Mouse (Mus musculus) embryonic facial prominence, embryonic 14.5 days (tissue): ENCODE measurements around the gene Mfrp. TPM values are rescaled to one million over a fixed set of nuclear protein-coding genes. Genes with fewer than 3 reads are reported as not detected.
A peak's percentile ranks its signal among the peaks of the same experiment; 100 is the strongest.

Source experiments
- ATAC-seq: fragments of 200-750 bp; cut with Nextera tagmentation; 2 replicates; pipeline ENCODE4 v1.8.0; 2017; ENCODE audit warnings: low read depth, moderate number of reproducible peaks, moderate TSS enrichment
- DNase-seq: peaks from one replicate; pipeline ENCODE4 v3.0.0-alpha.2; 2015; ENCODE audit warnings: low spot score
- H3K27ac ChIP-seq: fragments of 300-500 bp; sonication (generic); replicated peaks from 2 replicates; pipeline ENCODE4 v1.5.1; 2014; ENCODE audit warnings: low read depth, mild to moderate bottlenecking, low read length, moderate library complexity
- H3K27me3 ChIP-seq: fragments of 300-500 bp; sonication (generic); replicated peaks from 2 replicates; pipeline ENCODE4 v1.6.1; 2014; ENCODE audit warnings: low read length; ENCODE audit not compliant: control insufficient read depth, insufficient read depth
- H3K36me3 ChIP-seq: fragments of 300-500 bp; sonication (generic); 2 replicates; pipeline ENCODE4 v1.6.1; 2014; ENCODE audit warnings: low read length, mixed read lengths; ENCODE audit not compliant: control insufficient read depth, insufficient read depth
- H3K4me1 ChIP-seq: fragments of 300-500 bp; sonication (generic); 2 replicates; pipeline ENCODE4 v1.6.1; 2014; ENCODE audit warnings: antibody characterized with exemption, low read length; ENCODE audit not compliant: control insufficient read depth, insufficient read depth
- H3K4me2 ChIP-seq: fragments of 300-500 bp; sonication (generic); 2 replicates; pipeline ENCODE4 v1.6.1; 2014; ENCODE audit warnings: low read depth, mild to moderate bottlenecking, low read length, moderate library complexity, mixed read lengths
- H3K4me3 ChIP-seq: fragments of 300-500 bp; sonication (generic); 2 replicates; pipeline ENCODE4 v1.5.1; 2014; ENCODE audit warnings: low read depth, mild to moderate bottlenecking, low read length
- H3K9ac ChIP-seq: fragments of 300-500 bp; sonication (generic); 2 replicates; pipeline ENCODE4 v1.6.1; 2014; ENCODE audit warnings: low read depth, mild to moderate bottlenecking, low read length, moderate library complexity, mixed read lengths
- H3K9me3 ChIP-seq: fragments of 300-500 bp; sonication (generic); 2 replicates; pipeline ENCODE4 v1.6.1; 2016; ENCODE audit warnings: low read length; ENCODE audit not compliant: control insufficient read depth
- WGBS: fragments of 180-500 bp; shearing (Covaris S2); extraction: QIAGEN DNeasy Blood & Tissue Kit; methylation state at CpG from one replicate; pipeline ENCODE4 v1.1.7; 2014; 5-methylcytosine and 5-hydroxymethylcytosine counted together
- polyA plus RNA-seq: library from polyadenylated mRNA; unstranded; fragments of >200 nt; fragmentation: Nextera tagmentation; extraction: Ambion mirVana; gene quantifications from 2 replicates; pipeline ENCODE4 v1.2.1, GENCODE M21; 2014

Gene Mfrp
- not detected in 2 replicates for polyA plus RNA-seq

GRCm38 (mm10) chr9:44101490-44101889 lies at the start of gene Mfrp:
Gene Mfrp, plus strand, starts transcription at chr9:44101729.
- 36% methylated on average over 9 of the region's 9 CpGs for WGBS
- H3K4me2 ChIP-seq: no peak within 1 kb of the TSS
- H3K27ac ChIP-seq: no peak within 1 kb of the TSS
- peaks cover 16% of the 10 kb centered on the region for H3K36me3 ChIP-seq
- ATAC-seq (no peak), DNase-seq (no peak)
- H3K27me3 ChIP-seq: no peaks in the 10 kb centered on the region
- H3K9ac ChIP-seq: no peak within 1 kb of the TSS
- no peak within 1 kb of the TSS for H3K4me3 ChIP-seq
- no peaks in the 10 kb centered on the region for H3K9me3 ChIP-seq
- H3K4me1 ChIP-seq: no peaks in the 10 kb centered on the region

- H3K4me1 ChIP-seq: no peaks in the 10 kb centered on the region
- H3K27me3 ChIP-seq: no peaks in the 10 kb centered on the region
- DNase-seq: no peak
- H3K4me3 ChIP-seq: no peak overlapping the region
- H3K9me3 ChIP-seq: peaks cover 4% of the 10 kb centered on the region; the same call in 1 of the 2 replicates
- 65% methylated on average over 3 of the region's 3 CpGs for WGBS
- H3K9ac ChIP-seq: no peak overlapping the region
- no peak overlapping the region for H3K27ac ChIP-seq
- H3K4me2 ChIP-seq: no peak overlapping the region
- no peaks in the 10 kb centered on the region for H3K36me3 ChIP-seq
- ATAC-seq: no peak
These were observed 48.7 kb upstream of the Mfrp start for GRCm38 (mm10) chr9:44052855-44053254.

- Histone ChIP-seq H3K4me2 (no peak overlapping the region), H3K27me3 (no peaks in the 10 kb centered on the region), H3K27ac (no peak overlapping the region), H3K9me3 (peaks cover 4% of the 10 kb centered on the region; the same call in 1 of the 2 replicates), H3K4me3 (no peak overlapping the region), H3K9ac (no peak overlapping the region), H3K4me1 (no peaks in the 10 kb centered on the region), H3K36me3 (no peaks in the 10 kb centered on the region)
- ATAC-seq: no peak
- no peak for DNase-seq
- WGBS: 58% methylated on average over 1 of the region's 1 CpGs
These were observed 47.6 kb upstream of the Mfrp start for GRCm38 (mm10) chr9:44053936-44054335.

- DNase-seq: no peak
- no peak overlapping the region for H3K9ac ChIP-seq
- no peak overlapping the region for H3K4me2 ChIP-seq
- no peak overlapping the region for H3K27ac ChIP-seq
- no peaks in the 10 kb centered on the region for H3K27me3 ChIP-seq
- no peaks in the 10 kb centered on the region for H3K36me3 ChIP-seq
- H3K4me1 ChIP-seq: no peaks in the 10 kb centered on the region
- no peak for ATAC-seq
- H3K4me3 ChIP-seq: no peak overlapping the region
- 77% methylated on average over 6 of the region's 6 CpGs for WGBS
- H3K9me3 ChIP-seq: peaks cover 4% of the 10 kb centered on the region; the same call in 1 of the 2 replicates
These were observed 42.9 kb upstream of the Mfrp start for GRCm38 (mm10) chr9:44058606-44059005.

GRCm38 (mm10) chr9:44065177-44065576 lies 36.4 kb upstream of the Mfrp start:
- Histone ChIP-seq H3K4me1 (peaks cover 12% of the 10 kb centered on the region), H3K4me3 (no peak overlapping the region), H3K4me2 (no peak overlapping the region), H3K27me3 (no peaks in the 10 kb centered on the region), H3K36me3 (no peaks in the 10 kb centered on the region), H3K27ac (no peak overlapping the region), H3K9me3 (no peaks in the 10 kb centered on the region), H3K9ac (no peak overlapping the region)
- DNase-seq: no peak
- WGBS: 32% methylated on average over 1 of the region's 1 CpGs
- ATAC-seq: no peak

GRCm38 (mm10) chr9:44066785-44067225 lies 34.7 kb upstream of the Mfrp start, which contains the start of gene Usp2:
Gene Usp2, plus strand, starts transcription at chr9:44067021.
- WGBS: under 1% methylated on average over 30 of the region's 38 CpGs
- Histone ChIP-seq H3K27me3 (no peaks in the 10 kb centered on the region), H3K36me3 (no peaks in the 10 kb centered on the region), H3K4me1 (peaks cover 16% of the 10 kb centered on the region), H3K27ac (no peak within 1 kb of the TSS), H3K9me3 (no peaks in the 10 kb centered on the region), H3K9ac (peak within 1 kb of the TSS; percentile 60), H3K4me3 (peak within 1 kb of the TSS; percentile 54), H3K4me2 (peak within 1 kb of the TSS; percentile 95)
- ATAC-seq: peak; percentile 98
- DNase-seq: peak; percentile 99

- ATAC-seq (peak; percentile 13), DNase-seq (peak; percentile 56)
- Histone ChIP-seq H3K36me3 (no peaks in the 10 kb centered on the region), H3K9ac (peak overlapping the region; percentile 60), H3K27ac (no peak overlapping the region), H3K4me1 (peaks cover 22% of the 10 kb centered on the region), H3K9me3 (no peaks in the 10 kb centered on the region), H3K4me3 (peak overlapping the region; percentile 54), H3K27me3 (no peaks in the 10 kb centered on the region), H3K4me2 (peak overlapping the region; percentile 95)
- 5% methylated on average over 15 of the region's 15 CpGs for WGBS
These were observed 34.1 kb upstream of the Mfrp start for GRCm38 (mm10) chr9:44067241-44067959.

GRCm38 (mm10) chr9:44067960-44068330 lies 33.6 kb upstream of the Mfrp start:
- 78% methylated on average over 6 of the region's 6 CpGs for WGBS
- ATAC-seq: no peak
- Histone ChIP-seq H3K27me3 (no peaks in the 10 kb centered on the region), H3K4me1 (peaks cover 25% of the 10 kb centered on the region), H3K9ac (no peak overlapping the region), H3K36me3 (no peaks in the 10 kb centered on the region), H3K9me3 (no peaks in the 10 kb centered on the region), H3K4me2 (peak overlapping the region; percentile 95), H3K27ac (no peak overlapping the region), H3K4me3 (no peak overlapping the region; the same call in 1 of the 2 replicates)
- DNase-seq: no peak

- no peaks in the 10 kb centered on the region for H3K36me3 ChIP-seq
- H3K4me3 ChIP-seq: no peak overlapping the region
- 11% methylated on average over 7 of the region's 7 CpGs for WGBS
- H3K27ac ChIP-seq: no peak overlapping the region
- H3K4me1 ChIP-seq: peaks cover 25% of the 10 kb centered on the region
- H3K9ac ChIP-seq: 0 out of 2 replicates have a peak overlapping the region, but pooled peaks have one; percentile 6
- H3K9me3 ChIP-seq: no peaks in the 10 kb centered on the region
- H3K27me3 ChIP-seq: no peaks in the 10 kb centered on the region
- no peak for DNase-seq
- ATAC-seq: no peak
- no peak overlapping the region for H3K4me2 ChIP-seq
These were observed 32.3 kb upstream of the Mfrp start for GRCm38 (mm10) chr9:44069252-44069651.
